Mouse (Mus musculus) gastrocnemius, adult 2 months (tissue): ENCODE measurements around the gene Vamp2. TPM values are rescaled to one million over a fixed set of nuclear protein-coding genes. Genes with fewer than 3 reads are reported as not detected.

ENCODE experiments used
- DNase-seq: peaks from one replicate; pipeline ENCODE4 v3.0.0; 2022
- H3K27ac ChIP-seq: fragments of 200-600 bp; 2 replicates; pipeline ENCODE4 v1.8.1; 2022; ENCODE audit warnings: mild to moderate bottlenecking
- H3K4me3 ChIP-seq: fragments of 200-600 bp; 2 replicates; pipeline ENCODE4 v1.8.1; 2022; ENCODE audit warnings: mild to moderate bottlenecking, moderate library complexity
- CTCF ChIP-seq: fragments of 200-600 bp; IDR thresholded peaks from 2 replicates; pipeline ENCODE4 v1.8.1; 2022; ENCODE audit warnings: antibody characterized with exemption, mild to moderate bottlenecking, moderate library complexity
- intact Hi-C: fragments of 180-260 bp; cut with DNase I; formaldehyde crosslinking; loops from one replicate; pipeline ENCODE4 v1.15.1; 2025
- long read RNA-seq, 2 experiments: library from polyadenylated mRNA; stranded (forward); transcript quantifications; one replicate each; pipeline ENCODE4 v2.0.0; 2021
- total RNA-seq, 2 experiments: library from RNA; stranded (reverse); gene quantifications; 2 replicates each; pipeline ENCODE4 v1.2.3; 2021

Vamp2 gene
- 10 to 100 TPM; 38.0 to 42.7 TPM for total RNA-seq
- long read RNA-seq, experiment 1, transcript Vamp2-201 (5 exons, 2,205 nt), result major isoform, 54 of 69 reads
- long read RNA-seq, experiment 1, partial matches to known transcripts, result 5 of 69 reads
- long read RNA-seq, experiment 1, other reads (novel, unspliced or antisense), result 8 of 69 reads
- long read RNA-seq, experiment 2, transcript Vamp2-201 (5 exons, 2,205 nt), result major isoform, 63 of 68 reads
- long read RNA-seq, experiment 2, partial matches to known transcripts, result 0 of 68 reads
- long read RNA-seq, experiment 2, other reads (novel, unspliced or antisense), result 3 of 68 reads

DNA sequence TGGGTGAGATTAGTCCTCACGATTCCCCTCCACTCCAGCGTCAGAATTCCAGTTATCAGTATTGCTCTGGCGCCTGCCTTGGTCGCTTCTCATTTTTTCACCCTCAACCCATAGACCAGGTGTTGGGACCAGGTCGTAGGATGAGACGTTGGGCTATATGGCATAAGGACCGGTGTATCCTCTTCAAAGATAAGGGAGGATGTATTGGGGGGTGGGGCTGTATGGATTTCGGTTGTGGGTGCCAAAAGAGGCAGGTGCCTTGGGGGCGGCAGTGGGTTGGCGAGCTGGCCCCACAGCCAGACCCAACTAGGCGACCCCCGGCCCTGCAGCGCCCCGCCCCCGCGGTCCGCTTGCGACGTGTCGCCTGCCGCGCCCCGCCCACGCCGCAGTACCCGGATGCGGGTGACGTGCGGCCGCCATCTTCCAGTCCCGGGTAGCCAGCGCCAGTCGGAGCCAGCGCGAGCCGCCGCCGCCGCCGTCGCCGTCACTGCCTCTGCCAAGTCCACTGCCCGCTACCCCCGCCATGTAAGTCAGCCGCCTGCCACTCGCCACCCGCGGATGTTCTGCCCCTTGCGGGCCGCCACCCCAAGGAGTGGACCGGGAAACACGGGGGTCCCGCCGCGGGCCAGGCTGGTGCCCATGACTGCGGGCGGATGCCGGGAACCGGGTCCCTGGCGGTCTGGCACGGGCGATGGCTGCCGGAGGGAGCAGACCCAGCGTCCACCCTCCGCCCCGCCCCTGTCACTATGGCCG lies at the start of gene Vamp2:
Gene Vamp2, plus strand, starts transcription at position 388 of the 753 bp plus-strand sequence.
- TF ChIP-seq CTCF, result no peak
- intact Hi-C loops, result loop anchor here (2.0 kb wide), 1 partner anchor 15 kb away; no protein-coding TSS in a partner anchor
- Histone ChIP-seq H3K27ac (peak within 1 kb of the TSS; percentile 100), H3K4me3 (peak within 1 kb of the TSS; percentile 100)
- DNase-seq, result peak; percentile 96

DNA sequence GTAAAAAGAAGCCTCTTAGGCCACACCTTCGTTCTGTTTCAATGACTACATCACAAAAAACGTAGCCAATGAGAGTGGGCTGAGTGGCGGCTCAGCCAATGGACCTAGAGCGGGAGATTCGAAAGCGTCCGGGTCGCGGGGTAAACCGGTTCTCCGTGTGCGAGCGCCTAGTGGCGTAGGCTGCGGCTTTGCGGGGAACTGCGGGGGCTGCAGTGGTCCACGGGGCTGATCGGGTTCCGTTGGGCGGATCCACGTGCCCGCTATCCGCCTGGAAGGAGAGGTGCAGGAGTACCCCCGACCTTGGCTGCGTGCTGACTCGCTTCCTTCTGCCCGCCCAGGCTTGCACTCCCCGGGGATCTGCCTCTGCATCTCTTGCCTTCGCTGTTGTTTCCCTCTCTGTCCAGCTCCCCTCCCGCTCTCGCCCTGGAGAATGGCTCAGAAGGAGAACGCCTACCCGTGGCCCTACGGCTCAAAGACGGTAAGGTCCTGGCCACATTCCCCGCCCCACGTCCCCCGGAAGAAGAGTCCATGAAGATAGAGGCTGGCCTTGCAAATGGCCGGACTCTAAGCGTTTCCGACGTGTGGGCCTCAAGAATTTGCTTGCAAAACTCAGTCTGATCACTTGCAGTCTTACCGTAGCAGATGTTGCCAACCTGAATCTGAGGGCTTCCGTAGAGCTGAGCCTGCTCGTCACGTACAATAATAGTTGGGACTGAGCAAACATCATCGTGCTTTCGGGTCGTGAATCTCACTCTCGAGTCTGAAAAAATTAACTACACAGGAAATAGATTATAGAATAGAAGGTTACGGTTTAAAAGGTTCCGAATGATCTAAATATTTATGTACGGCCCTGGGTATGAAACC lies 42.5 kb upstream of the Vamp2 start, which contains the start of gene Aurkb:
Gene Aurkb, plus strand, starts transcription at position 117 of the 864 bp plus-strand sequence.
- intact Hi-C loops, result no loop called here
- no peak for TF ChIP-seq CTCF
- peak; percentile 89 for DNase-seq
- H3K27ac ChIP-seq, result peak within 1 kb of the TSS; percentile 52
- H3K4me3 ChIP-seq, result peak within 1 kb of the TSS; percentile 88

GRCm38 (mm10) chr11:69046395-69046774 lies 41.9 kb upstream of the Vamp2 start:
- H3K4me3 ChIP-seq, result peak overlapping the region; percentile 88
- no peak for DNase-seq
- H3K27ac ChIP-seq, result 0 out of 2 replicates have a peak overlapping the region, but pooled peaks have one; percentile 52
- TF ChIP-seq CTCF, result no peak
- intact Hi-C loops, result no loop called here

DNA sequence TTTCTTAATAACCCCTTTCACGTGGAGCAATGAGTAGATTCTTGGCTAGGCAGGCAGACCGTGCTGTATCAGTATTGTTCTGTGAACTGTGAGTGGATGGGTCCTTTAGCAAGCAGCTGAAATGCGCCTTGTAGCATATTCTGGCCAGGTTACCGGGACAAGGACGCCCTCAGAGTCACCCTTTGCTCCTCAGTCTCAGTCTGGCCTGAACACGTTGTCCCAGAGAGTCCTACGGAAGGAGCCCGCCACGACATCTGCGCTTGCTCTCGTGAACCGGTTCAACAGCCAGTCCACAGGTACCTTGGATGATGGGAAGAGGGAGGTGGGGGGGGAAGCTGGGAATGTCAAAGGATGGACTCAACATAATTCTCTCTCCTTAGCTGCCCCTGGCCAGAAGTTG lies 40.7 kb upstream of the Vamp2 start:
- intact Hi-C loops, result no loop called here
- no peak for TF ChIP-seq CTCF
- no peak overlapping the region for H3K4me3 ChIP-seq
- no peak for DNase-seq
- H3K27ac ChIP-seq, result no peak overlapping the region

DNA sequence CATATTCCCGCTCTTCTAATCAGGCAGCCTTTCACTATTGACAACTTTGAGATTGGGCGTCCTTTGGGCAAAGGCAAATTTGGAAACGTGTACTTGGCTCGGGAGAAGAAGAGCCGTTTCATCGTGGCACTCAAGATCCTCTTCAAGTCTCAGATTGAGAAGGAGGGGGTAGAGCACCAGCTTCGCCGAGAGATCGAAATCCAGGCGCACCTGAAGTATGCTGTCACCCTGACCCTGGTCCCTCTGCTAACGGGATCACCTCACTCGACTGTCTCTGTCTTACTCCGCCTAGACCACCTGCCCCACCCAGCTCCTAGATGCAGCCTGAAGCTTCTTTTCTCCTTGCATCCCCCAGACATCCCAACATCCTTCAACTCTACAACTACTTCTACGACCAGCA lies 40.1 kb upstream of the Vamp2 start:
- no peak for TF ChIP-seq CTCF
- H3K27ac ChIP-seq, result no peak overlapping the region
- H3K4me3 ChIP-seq, result no peak overlapping the region
- intact Hi-C loops, result no loop called here
- DNase-seq, result no peak

DNA sequence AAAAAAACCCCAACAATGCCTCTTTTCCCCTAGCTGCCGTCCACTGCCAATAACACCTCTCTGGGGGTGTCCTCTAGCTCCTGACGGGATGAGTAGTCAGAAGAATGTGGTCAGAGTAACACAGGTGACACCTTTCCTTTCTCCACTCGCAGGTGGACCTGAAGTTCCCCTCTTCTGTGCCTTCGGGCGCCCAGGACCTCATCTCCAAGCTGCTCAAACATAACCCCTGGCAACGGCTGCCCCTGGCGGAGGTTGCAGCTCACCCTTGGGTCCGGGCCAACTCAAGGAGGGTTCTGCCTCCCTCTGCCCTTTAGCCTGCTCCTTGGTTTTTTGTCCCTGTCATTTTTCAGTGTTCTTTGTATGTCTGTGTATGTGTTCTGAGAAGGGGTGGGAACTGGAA lies 37.5 kb upstream of the Vamp2 start:
- no peak for TF ChIP-seq CTCF
- DNase-seq, result no peak
- Histone ChIP-seq H3K4me3 (no peak overlapping the region), H3K27ac (no peak overlapping the region)
- intact Hi-C loops, result no loop called here

DNA sequence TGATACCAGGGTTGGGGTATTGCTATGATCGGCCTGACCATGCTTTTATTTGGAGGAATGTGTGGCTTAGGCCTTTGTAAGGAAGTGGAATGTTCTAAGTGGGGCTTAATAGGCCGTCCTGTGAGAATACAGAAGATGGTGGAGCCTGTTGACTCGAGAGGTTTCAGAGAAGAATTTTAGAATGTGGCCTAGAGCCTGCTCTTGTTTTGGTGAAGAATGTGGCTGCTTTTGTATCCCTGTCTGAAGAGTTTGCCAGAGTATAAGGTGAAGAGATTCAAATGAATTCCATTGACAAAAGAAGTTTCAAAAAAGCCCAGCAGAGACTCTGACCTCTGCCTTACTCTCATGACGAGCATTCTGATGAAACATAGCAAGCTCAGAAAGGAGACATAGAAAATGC lies 36.5 kb upstream of the Vamp2 start:
- DNase-seq, result no peak
- intact Hi-C loops, result no loop called here
- no peak overlapping the region for H3K27ac ChIP-seq
- H3K4me3 ChIP-seq, result no peak overlapping the region
- TF ChIP-seq CTCF, result no peak

- no peak for TF ChIP-seq CTCF
- DNase-seq, result no peak
These were observed 35.4 kb upstream of the Vamp2 start for GRCm38 (mm10) chr11:69052824-69053421.

GRCm38 (mm10) chr11:69053848-69054247 lies 34.4 kb upstream of the Vamp2 start:
- Histone ChIP-seq H3K27ac (no peak overlapping the region), H3K4me3 (no peak overlapping the region)
- intact Hi-C loops, result no loop called here
- no peak for TF ChIP-seq CTCF
- no peak for DNase-seq

More at GRCm38 (mm10) chr11:69052824-69053421, 35.4 kb upstream of the Vamp2 start:
- Histone ChIP-seq H3K27ac (no peak overlapping the region), H3K4me3 (no peak overlapping the region)
- intact Hi-C loops, result no loop called here

GRCm38 (mm10) chr11:69058265-69058664 lies 30.0 kb upstream of the Vamp2 start:
- peak overlapping the region; percentile 97 for H3K27ac ChIP-seq
- TF ChIP-seq CTCF, result no peak
- peak overlapping the region; percentile 99 for H3K4me3 ChIP-seq
- intact Hi-C loops, result no loop called here
- DNase-seq, result no peak

DNA sequence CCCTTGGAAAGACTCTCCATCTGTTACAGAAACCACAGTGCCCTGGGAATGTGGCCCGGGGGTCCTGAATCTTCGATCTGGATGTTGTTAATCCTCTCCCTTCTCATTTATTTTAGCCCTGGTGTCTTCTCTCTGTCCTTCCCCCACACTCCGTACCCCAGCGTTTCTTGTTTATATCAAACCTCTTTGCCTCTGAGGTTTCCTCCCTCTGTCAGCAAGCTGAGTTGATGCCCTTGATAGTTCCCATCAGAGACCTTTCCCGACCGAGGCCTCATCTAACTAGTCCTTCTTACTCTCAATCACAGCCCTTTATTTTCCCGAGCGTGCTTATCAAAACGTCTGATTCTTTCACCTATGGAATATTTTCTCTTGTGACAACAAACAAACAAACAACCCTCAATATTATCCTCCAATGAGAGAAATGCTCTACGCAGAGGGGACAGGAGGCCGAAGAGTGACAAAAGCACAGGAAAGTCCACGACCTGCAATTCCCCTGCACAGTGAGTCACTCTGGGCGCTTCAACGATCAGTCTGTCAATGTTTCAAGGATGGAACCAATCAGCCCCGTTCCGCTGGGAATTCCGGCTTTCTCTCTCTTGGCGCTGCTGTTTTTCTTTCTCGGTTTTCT lies 29.4 kb upstream of the Vamp2 start:
- no peak for TF ChIP-seq CTCF
- intact Hi-C loops, result no loop called here
- Histone ChIP-seq H3K27ac (peak overlapping the region; percentile 97), H3K4me3 (peak overlapping the region; percentile 99)
- DNase-seq, result no peak
